Mouse (Mus musculus) hindlimb bud, embryonic 11.5 days (tissue): ENCODE measurements around the gene Tmod1.

Experiments
- DNase-seq: peaks from one replicate; pipeline ENCODE4 v3.0.0-alpha.2; 2012; ENCODE audit warnings: low read depth, low spot score; ENCODE audit errors: extremely low spot score

The Tmod1 gene

DNA sequence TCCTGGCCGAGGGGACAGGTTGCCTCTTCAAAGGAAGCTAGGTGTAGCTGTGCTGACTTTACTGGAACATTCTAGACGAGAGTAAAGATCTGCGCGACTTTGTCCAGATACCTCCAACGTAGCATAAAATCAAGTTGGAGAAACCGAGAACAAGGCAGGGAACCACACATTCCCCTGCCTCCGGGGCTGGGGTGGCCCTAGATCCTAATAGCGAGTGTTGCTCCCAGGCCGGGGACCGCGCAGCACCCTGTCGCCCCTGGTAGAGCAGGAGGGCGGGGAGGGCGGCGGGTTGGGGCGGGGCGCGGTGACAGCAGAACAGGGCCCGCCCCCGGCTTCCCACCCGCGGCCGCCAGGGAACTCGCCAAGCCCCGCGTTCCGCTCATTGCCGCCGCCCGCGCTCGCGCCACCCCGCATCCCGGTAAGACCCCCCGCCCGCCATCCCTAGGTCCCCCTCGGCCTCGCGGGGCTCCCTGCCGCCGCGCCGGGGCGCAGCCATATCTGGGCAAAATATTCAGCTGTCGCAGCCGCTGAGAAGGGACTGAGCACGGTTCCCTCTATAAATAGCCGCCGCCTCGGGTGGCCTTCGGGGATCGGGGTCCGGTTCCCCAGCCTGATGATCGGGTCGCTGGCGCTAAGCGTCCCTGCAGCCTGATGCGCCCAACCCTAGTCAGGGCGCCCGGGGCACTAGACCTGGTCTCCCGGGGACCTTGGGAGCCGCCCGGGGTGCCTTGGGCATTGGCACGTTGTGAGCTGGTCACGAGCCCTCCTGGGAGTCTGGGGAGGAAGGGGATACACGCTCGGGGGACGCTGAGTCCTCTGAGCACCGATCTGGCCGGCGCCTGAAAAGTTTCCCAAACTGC is at the start of gene Tmod1:
Gene Tmod1, plus strand, starts transcription at position 44 of the 860 bp plus-strand sequence.
- DNase-seq = no peak

DNA sequence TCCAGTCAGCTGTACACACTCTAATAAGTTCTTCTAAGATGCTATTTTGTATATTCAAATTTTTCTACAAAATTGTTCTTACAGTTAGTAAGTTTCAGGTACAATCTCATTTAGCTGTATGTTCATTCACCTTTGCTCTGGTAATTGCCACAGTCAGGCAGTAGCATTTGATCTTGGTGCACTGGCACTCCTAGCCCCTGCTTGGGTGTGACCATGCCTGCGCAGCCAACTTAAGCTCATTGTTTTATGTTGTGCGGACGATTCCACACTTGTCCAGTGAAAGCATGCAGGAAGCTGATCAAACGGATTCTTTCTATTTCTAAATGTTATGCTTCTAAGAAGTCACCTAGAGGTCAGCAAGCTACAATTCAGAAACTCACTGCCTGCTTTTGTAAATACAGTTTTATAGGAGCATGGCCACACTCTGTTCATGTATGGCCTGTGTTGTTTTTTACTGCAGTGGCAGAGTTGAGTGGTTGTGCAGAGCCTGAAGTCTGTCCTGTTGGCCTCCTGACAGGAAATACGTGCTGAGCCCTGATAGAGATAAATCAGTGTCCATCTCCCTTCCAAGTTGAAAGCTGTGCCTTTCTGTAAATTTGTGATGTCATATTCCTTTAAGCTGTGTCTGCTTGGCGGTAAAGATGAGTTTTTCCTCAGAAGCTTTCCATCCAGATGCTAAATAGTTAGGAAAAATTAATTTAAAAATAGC is 48.2 kb upstream of the Tmod1 start:
- DNase-seq = no peak

DNA sequence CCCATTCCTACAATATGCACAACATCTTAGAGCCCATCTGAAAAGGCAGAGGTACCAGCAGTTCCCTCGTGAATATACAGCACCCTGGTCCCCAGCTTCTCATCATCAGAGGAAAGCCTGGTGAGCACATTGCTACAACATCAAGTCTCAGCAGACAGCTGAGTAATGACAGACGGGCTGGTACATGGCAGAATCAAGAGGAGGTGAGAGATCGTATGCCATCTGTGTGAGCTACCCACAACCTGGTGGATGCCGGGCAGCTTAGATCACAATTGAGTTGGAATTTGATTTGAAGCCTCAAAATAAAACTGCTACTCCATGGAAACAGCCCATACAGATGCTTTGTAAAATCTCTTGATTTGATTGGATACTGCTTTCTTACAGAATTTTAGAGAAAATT is 40.2 kb upstream of the Tmod1 start:
- DNase-seq = no peak

DNA sequence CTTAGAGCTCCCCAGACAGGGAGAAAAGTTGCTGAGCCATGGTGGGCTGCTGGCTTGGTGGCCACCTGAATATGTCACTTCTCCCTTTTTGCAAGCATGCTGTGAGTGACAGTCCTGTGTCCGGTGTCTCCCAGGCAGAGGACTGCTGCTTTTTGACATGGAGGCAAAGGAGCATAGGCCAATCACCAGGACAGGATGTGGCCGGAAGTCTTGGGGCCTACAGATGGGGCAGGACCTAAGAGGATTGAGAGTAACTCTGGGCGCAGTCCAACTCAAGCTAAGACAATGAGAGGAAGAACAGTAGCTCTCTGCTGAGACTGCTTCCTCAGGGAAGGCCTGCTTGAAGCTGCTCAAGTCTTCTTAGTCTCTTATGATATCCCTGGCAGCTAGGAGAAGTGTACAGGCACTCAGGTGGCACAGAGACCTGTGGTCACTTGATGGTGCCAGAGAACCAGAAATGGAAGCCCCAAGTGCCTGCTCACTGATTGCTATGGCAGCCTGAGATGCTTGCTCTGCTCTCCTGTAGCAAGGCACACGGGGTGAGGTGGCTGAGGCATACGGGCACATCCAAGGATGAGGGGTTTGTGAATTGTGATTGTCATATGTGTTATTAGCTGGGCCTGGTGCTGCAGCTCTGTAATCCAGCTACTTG is 30.5 kb upstream of the Tmod1 start:
- DNase-seq = no peak

DNA sequence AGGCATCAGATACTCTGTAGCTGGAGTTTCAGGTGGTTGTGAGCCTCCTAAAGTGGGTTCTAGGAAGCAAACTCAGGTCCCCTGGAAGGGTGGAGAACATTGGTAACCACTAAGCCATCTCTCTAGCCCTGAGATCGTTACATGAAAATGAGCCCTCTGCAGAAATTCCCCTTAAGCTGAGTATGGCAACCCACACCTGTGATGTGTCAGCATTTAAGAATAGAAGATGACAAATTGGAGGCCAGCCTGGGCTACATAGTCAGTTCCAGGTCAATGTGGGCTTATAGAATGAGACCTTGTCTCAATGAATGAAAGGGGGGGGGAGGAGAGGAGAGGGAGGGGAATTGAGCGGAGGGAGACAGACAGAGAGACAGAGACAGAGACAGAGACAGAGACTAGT is 27.0 kb upstream of the Tmod1 start:
- DNase-seq = no peak

DNA sequence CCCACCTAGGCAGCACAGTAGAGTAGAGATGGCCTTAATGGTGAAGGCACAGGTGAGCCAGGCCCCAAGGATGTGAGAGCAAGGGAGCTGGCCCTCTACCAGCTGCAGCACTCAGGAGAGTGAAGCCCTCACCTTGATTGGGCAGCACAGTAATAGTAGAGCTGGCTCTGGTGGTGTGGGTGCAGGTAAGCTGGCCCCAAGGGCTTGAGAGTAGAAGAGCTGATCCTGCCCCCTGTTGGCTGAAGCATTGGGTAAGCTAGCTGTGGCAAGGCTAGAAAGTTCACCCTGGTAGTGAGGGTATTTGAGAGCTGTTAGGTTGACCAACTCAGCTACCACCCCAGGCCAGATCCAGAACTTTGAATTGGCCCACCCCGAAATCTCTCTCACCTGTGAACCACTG is 23.1 kb upstream of the Tmod1 start:
- no peak for DNase-seq

DNA sequence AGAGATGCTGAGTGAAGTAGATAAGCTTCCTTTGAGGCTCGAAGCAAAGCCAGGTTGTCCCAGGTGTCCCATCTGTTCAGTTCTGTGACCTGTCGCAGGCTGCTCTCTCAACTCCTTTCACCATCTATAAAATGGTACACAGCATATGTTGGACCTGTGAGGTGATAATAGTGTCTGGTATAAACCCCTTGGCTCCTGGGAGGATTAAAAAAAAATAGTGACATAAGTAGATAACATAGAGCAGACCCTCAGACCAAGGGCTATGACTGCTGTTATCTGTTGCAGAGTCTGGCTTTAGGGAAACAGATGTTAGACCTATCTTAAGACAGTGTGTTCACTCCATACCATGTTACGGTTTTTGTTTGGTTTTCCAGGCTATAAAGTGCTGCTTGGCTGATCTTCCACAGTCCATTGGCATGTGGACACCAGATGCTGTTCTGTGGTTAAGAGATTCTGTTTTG is 15.7 kb upstream of the Tmod1 start:
- DNase-seq = no peak

DNA sequence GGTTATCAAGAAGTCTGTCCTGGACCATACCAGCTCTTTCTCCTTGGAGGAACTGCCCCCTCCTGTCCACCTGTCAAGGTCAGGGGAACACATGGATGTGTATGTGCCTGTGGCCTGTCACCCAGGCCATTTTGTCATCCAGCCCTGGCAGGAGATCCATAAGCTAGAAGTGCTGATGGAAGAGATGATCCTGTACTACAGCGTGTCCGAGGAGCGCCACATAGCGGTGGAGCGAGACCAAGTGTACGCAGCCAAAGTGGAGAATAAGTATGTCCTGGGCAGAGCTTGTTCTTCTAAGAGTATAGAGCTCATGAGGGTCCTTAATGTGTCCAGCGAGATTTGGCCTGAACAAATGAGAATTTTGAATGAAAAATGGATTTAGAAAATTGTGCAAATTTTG is 12.8 kb upstream of the Tmod1 start:
- no peak for DNase-seq

DNA sequence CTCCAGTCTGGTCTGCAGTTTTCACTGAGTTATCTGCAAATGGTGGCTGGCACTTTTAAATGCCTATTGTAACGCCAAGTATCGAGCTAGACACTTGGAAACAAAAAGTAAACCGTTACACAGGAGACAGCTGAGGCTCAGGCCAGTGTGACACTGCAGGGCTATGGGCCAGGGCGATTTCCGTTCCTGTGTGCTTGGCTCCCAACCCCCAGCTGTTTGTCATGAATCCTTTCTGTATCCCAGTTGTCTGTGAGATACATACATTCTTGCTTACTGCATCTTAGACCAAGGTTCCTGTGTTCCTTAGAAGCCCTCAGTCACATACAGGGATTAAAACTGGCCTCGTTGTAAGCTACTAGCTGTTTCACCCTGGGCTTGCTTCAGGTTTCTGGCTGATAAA is 10.5 kb upstream of the Tmod1 start:
- no peak for DNase-seq

DNA sequence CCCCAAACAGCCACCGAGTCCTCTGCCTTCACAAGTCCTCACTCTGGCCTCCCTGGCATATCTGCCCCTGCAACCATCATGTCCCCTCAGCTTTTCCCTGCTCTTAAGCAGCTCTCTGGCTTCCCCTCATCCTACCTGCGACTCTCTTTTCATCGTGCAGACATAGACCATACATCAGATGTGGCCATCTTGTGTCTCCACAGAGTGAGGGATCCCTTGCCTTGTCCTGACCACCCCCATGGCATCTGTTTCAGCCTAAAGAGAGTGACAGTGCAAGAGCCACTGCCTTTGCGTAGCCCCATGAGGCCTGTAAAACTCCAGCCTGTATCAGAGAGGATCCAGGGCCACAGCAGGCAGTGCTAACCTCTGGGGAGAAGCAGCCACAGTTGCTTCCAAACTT is 10.0 kb upstream of the Tmod1 start:
- no peak for DNase-seq

DNA sequence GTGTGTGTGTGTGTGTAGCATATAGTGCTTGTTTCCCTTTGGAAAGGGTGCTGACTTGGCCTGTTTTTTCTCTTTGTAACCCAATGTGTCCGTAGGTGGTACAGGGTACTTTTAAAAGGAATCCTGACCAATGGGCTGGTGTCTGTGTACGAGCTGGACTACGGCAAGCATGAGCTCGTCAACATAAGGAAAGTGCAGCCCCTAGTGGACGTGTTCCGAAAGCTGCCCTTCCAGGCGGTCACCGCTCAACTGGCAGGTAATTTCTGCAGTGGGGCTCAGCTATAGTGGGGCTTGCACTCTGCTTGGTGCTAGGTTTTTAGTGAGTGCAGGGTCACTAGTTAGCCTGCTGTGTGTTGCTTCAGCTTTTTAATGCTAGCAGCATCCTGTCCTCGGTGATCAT is 9.2 kb upstream of the Tmod1 start:
- no peak for DNase-seq

DNA sequence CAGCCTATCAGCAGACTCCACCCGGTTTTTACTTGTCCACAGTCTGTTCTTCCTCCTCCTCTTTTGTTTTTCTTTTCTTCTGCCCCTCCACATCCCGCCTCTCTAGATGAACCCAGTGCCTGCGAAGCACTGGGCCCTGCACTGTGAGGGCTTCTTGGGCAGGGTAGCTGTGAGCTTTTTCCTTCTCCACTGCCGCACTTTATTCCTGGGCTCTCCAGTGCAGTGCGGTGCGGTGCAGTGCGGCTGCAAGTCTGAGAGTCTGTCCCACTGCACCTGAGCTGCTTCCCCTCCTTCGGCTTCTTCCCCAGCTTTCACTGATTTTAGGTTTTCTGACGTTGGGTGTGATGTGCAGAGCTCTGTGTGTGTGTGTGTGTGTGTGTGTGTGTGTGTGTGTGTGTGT is 6.3 kb upstream of the Tmod1 start:
- no peak for DNase-seq

DNA sequence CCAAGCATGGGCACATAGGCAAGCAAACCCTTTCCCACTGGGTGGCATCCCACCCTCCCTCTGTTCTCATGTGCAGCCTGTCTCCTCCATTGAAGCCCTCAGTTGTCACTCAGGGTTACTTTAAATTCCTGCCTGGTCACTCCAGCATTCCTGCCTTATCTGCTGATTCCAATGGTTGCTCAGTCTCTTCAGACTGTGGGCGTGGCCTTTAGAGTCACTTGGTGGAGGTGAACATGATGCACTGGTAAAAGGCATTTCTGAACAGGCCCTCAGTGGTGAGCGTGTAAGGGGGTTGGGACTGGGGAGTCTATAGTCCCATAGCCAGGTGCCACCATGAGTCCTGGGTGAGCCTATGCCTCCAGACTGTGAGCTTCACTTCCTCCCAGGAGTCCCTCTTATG is 5.5 kb upstream of the Tmod1 start:
- DNase-seq = no peak

DNA sequence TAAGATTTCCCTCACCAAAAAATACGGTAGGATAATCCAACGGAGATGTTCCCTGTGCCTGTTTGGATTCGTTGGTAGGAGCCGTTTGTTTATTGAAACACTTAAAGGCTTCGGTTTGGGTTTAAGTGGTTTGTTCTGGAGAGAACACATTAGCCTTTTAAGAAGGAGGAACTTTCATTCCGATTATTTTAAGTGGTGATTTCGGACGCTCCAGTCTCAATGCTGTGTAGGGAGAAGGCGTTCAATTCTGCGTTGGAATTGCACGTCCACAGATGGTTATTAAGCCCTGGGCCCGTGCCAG is 194 bp upstream of the Tmod1 start:
- DNase-seq = no peak

DNA sequence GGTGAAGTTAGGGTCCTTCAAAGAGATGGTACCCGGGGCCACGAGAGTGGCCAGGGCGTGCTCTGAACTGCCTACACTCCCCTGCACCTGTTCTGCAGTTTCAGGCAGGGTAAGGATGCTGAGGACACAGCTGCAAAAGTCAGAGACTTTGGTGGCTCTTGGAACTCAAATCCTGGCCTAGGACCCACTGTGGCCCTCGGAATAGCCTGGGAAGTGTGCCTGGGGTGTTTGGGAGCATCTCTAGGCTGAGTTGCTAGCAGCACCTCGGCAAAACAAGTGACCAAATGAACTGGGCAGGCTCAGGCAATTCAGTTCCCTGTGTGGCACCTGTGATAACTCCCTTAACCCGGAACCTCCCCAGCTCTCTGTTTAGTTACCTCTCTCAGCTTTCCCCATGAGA is 1.2 kb downstream of the Tmod1 start:
- DNase-seq = no peak

DNA sequence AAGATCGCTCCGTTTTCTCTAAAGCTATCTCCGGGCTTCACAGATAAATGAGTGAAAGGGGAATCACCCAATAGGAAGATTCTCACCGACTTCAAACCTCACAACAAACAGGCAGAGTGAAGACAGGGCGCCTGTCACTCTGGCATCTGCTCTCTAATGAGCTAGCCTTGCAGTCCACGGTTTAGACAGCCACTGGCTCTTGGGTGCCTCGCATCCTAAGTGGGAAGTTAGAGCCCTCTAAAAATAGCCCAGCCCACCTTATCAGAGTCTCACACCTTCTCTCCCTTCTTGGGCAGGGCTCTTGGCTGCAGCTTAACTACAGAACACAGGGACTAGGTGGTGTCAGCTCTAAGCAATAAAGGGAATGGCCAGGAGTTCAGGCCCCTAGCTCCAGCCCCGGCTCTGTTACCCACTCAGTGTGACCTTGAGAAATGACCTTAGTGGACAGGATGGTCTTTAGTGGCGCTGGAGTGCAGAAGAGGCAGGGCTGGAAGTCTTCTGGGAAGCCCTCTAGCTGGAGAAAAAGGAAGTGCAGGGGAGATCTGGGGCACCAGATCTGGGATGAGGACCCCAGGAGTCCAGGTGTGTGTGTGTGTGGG is 2.0 kb downstream of the Tmod1 start:
- no peak for DNase-seq

DNA sequence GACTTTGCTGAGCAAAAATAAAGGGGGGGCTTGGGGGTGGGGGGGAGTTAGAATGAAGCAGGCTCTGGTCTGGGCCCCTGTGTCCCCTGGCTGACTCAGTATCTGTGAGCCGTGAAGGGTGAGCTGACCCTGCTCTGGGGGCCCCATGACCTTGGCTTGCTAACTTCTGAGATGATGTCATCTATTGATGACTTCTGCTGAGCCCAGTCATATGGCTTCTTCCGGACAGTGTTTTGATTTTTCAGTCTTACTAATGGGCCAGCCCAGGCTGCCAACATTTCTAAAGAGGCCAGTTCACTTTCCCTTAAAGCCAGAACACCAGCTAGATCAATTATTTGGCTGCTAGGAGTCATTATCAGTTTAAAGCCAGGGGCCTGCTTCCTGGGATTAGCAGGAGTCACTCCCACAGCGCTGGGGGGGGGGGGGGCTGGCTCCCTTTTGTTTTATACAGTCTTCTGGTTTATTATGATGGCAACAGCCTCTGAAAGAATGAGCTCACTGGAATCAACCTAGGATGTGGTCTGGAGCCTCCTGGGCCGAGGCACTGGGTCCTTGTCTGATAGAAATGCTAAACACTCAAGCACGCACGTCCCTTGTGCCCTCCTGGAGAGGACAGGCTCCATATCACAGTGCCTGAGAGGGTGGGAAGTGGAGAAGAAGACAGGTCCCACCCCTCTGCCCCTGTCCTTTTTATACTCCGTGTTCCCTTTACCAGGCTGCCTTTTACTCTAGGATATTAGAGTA is 3.2 kb downstream of the Tmod1 start:
- no peak for DNase-seq

DNA sequence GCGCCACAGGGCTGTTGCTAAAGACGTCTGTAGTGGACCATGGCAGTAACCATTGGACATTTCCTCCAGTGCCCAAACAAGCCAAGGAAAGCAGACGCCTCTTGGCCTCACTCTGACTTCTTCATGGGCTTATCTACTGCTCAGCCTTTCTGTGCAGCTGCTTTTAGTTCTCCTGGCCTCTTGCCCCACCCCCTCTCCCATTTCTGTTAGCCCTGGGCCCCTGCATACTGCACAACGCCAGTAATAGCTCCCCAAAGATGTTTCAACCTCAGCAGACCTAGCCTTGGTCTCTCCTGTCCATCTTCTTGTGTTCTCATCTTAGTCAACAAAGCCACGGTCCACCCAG is 3.7 kb downstream of the Tmod1 start:
- DNase-seq = no peak

DNA sequence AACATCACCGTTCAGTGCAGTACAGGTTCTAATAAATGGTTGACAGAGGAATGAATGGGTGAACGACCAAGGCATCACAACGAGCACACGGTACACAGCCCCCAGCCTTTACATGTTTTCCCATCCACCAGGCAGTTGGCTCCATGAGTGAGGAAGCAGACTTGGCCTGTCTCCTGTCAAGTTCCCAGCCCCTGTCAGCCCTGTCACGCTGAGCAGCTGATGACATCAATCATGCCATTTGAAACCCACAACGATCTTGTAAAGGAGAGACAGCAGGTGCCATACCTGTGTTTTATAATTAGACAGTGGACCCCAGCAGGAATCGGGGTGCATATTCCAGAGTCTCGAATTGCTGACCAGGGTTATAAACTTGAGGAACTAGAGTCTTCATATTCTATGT is 4.6 kb downstream of the Tmod1 start:
- DNase-seq = no peak

DNA sequence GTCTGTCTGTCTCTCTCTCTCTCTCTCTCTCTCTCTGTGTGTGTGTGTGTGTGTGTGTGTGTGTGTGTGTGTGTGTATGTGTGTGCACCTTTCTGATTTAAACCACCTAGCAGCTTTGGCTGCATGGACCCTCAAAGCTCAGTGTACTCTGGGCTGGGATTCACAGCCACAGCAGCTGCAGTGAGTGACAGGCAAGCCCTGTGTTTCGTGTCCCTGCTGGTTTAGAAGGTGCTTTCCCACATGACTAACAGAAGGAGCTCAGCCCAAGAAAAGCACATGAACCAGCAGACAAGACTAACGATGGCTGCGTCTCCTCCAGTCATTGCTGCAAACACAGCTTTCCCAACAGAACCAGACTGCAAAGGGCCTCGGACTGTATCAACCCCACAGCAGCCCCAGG is 9.2 kb downstream of the Tmod1 start:
- no peak for DNase-seq

DNA sequence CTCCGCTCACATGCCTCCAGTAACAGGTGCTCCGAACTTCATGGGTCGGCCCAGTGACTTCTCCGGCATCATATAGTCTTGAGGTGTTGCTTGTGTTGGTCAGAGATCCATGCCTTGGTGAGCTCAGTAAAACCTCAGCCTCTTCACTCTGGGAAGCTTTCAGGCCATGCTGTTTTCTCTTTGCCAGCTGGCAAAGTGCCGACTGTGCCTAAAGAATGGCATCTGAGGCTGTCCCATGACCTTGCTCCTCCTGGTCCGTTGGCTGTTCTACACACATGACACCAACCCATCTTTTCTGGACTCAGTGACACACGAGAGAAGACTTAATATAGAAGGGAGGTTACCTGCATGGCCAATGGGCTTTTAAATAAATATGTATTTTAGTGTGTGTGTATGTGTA is 9.7 kb downstream of the Tmod1 start:
- DNase-seq = no peak
